Mouse (Mus musculus) liver, embryonic 16.5 days (tissue): ENCODE data around the gene Ackr2. TPM values are rescaled to one million over a fixed set of nuclear protein-coding genes. Genes with fewer than 3 reads are reported as not detected.

Experiments used
- ATAC-seq: fragments of 200-750 bp; cut with Nextera tagmentation; 2 replicates; pipeline ENCODE4 v1.8.0; 2017; ENCODE audit warnings: low read depth, mild to moderate bottlenecking, moderate number of reproducible peaks, moderate library complexity
- H3K27ac ChIP-seq: fragments of 300-500 bp; sonication (generic); 2 replicates; pipeline ENCODE4 v1.5.1; 2014; ENCODE audit warnings: mild to moderate bottlenecking, low read length
- H3K27me3 ChIP-seq: fragments of 300-500 bp; sonication (generic); 2 replicates; pipeline ENCODE4 v1.6.1; 2014; ENCODE audit warnings: low read depth, low read length, mixed read lengths; ENCODE audit not compliant: control insufficient read depth, insufficient read depth
- H3K36me3 ChIP-seq: fragments of 300-500 bp; sonication (generic); 2 replicates; pipeline ENCODE4 v1.6.1; 2014; ENCODE audit warnings: mild to moderate bottlenecking; ENCODE audit not compliant: control insufficient read depth, insufficient read depth
- H3K4me1 ChIP-seq: fragments of 300-500 bp; sonication (generic); 2 replicates; pipeline ENCODE4 v1.6.1; 2014; ENCODE audit warnings: low read depth, low read length, mixed read lengths; ENCODE audit not compliant: control insufficient read depth
- H3K4me2 ChIP-seq: fragments of 300-500 bp; sonication (generic); 2 replicates; pipeline ENCODE4 v1.6.1; 2014; ENCODE audit warnings: low read depth, low read length, mixed read lengths
- H3K4me3 ChIP-seq: fragments of 300-500 bp; sonication (generic); 2 replicates; pipeline ENCODE4 v1.5.1; 2014; ENCODE audit warnings: low read depth, mild to moderate bottlenecking, low read length
- H3K9ac ChIP-seq: fragments of 300-500 bp; sonication (generic); 2 replicates; pipeline ENCODE4 v1.6.1; 2014; ENCODE audit warnings: low read depth, low read length
- H3K9me3 ChIP-seq: fragments of 300-500 bp; sonication (generic); replicated peaks from 2 replicates; pipeline ENCODE4 v1.6.1; 2016; ENCODE audit warnings: low read length; ENCODE audit not compliant: control insufficient read depth
- WGBS: fragments of 180-500 bp; shearing (Covaris S2); extraction: QIAGEN DNeasy Blood & Tissue Kit; methylation state at CpG from one replicate; pipeline ENCODE4 v1.1.7; 2014; ENCODE audit not compliant: insufficient replicate concordance; 5-methylcytosine and 5-hydroxymethylcytosine counted together
- polyA plus RNA-seq: library from polyadenylated mRNA; unstranded; fragments of >200 nt; fragmentation: Nextera tagmentation; extraction: Ambion mirVana; gene quantifications from 2 replicates; pipeline ENCODE4 v1.2.1, GENCODE M21; 2015

The Ackr2 gene
- polyA plus RNA-seq, 1 experiment from 2014 or later = 0.72 TPM

DNA sequence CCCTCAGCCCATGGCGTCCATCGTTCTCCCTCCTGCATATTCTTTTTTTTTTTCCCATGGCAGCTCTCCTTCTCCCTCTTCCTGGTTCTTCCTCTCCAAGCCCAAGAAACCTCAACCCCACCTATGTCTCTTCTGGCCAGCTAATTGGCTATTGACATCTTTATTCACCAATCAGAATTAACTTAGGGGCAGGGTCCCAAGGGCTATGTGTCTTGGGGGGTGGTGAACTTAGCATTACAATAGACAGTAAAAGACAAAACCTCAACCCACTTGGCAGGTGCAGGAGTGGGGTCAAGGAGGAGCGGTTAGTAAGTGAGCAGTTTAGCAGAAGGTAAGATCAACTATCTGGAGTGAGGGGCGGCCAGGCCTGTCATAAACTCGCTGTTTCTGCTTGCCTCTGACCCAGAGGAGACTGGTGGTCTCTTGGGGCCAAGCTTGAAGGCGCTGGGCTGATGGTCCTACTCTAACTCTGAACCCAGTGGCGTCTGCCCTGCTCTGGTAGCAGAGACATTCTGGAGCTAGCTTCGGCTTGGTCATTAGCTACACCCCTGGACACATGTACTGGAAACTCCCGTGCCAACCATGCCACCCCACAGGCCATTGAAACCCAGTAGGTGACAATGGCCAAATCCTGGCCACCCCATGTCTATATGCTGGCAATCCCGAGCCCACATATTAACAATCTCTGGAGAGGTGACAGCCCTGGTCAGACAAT is 9.4 kb downstream of the Ackr2 start:
- ATAC-seq = no peak
- H3K27ac ChIP-seq = no peak overlapping the region
- WGBS = 67% methylated on average over 10 of the region's 10 CpGs
- H3K4me3 ChIP-seq = no peak overlapping the region
- H3K9me3 ChIP-seq = no peaks in the 10 kb centered on the region
- no peaks in the 10 kb centered on the region for H3K36me3 ChIP-seq
- no peaks in the 10 kb centered on the region for H3K27me3 ChIP-seq
- H3K4me2 ChIP-seq = no peak overlapping the region
- H3K4me1 ChIP-seq = peaks cover 4% of the 10 kb centered on the region
- no peak overlapping the region for H3K9ac ChIP-seq

DNA sequence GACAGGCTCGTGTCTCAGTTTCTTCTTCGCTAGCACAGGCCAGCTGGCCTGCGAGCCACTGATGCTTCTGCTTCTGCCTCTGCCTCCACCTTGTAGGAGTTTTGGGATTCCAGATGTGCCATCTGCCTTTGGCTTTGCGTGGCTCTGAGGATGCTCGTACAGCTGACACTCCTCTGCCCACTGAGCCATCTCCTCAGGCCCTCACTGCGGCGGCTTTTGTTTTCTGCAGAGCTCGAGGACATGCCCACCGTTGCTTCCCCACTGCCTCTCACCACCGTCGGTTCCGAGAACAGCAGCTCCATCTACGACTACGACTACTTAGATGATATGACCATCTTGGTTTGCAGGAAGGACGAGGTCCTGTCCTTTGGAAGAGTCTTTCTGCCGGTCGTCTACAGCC is 10.2 kb downstream of the Ackr2 start:
- Histone ChIP-seq H3K4me2 (no peak overlapping the region), H3K36me3 (no peaks in the 10 kb centered on the region), H3K27me3 (no peaks in the 10 kb centered on the region), H3K9me3 (no peaks in the 10 kb centered on the region), H3K9ac (no peak overlapping the region), H3K4me1 (peaks cover 4% of the 10 kb centered on the region), H3K4me3 (no peak overlapping the region), H3K27ac (no peak overlapping the region)
- no peak for ATAC-seq
- 77% methylated on average over 17 of the region's 17 CpGs for WGBS

DNA sequence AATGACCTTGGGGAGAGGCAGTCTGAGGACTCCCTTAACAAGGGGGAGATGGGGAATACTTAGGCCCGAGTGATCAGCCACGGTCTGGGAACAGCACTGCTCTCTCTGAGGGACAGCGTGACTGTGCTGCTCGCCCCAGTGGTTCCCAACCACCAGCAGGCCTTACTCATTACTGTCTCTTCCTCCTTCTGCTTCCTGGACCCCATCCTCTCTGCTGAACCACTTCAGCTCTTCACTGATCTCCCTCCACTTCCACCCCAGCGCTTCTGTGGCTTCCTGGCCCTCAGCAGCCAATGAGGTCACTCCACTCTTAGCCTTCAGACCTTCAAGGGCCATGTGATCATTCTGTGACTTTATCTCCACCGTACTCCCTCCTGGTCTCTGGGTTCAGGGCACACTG is 11.5 kb downstream of the Ackr2 start:
- no peak overlapping the region for H3K9ac ChIP-seq
- no peaks in the 10 kb centered on the region for H3K36me3 ChIP-seq
- no peak overlapping the region for H3K4me2 ChIP-seq
- H3K4me1 ChIP-seq = no peaks in the 10 kb centered on the region; the same call in 1 of the 2 replicates
- no peaks in the 10 kb centered on the region for H3K9me3 ChIP-seq
- 19% methylated on average over 6 of the region's 6 CpGs for WGBS
- ATAC-seq = 0 out of 2 replicates have a peak, but pooled peaks have one; percentile 10
- no peak overlapping the region for H3K4me3 ChIP-seq
- no peaks in the 10 kb centered on the region for H3K27me3 ChIP-seq
- no peak overlapping the region for H3K27ac ChIP-seq

DNA sequence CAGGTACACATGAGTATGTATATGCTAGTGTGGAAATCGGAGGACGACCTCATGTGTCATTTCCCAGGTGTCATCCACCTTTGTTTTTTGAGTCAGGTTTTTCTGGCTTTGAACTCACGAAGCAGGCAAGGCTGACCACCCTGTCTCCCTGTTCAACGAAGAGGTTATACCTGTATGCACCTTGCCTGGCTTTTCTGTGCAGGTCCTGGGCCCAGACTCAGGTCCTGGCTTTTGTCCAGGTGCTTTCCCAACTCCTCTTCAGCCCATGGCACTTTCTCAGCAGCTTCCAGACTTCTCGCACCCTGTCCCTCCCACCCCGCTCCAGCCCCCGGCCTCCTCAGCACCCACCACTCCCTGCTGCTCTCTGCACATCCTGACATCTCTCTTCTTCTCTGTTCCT is 13.0 kb downstream of the Ackr2 start:
- no peak overlapping the region for H3K4me2 ChIP-seq
- no peaks in the 10 kb centered on the region for H3K9me3 ChIP-seq
- H3K27me3 ChIP-seq = no peaks in the 10 kb centered on the region
- WGBS = 69% methylated on average over 7 of the region's 7 CpGs
- no peak for ATAC-seq
- H3K4me1 ChIP-seq = no peaks in the 10 kb centered on the region; the same call in 1 of the 2 replicates
- H3K4me3 ChIP-seq = no peak overlapping the region
- no peak overlapping the region for H3K9ac ChIP-seq
- H3K36me3 ChIP-seq = no peaks in the 10 kb centered on the region
- H3K27ac ChIP-seq = no peak overlapping the region

DNA sequence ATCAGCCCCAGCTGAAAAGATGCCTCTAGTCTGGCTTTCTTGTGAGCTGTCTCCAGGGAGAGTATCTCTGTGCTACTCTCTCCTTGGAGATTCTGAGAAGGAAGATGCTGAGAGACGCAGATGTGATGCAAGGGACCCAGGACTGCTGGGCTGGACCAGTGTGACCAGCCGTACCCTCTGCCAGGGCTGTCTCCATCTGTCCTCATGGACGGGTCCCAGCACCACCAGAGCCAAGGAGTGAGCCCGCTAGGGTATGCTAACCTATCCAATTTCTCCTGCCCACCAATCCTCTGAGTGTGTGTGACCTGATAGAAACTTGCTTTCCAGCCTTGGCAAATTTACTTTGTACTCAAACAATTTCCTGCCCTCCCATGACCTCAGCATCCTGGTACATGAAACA is 14.6 kb downstream of the Ackr2 start:
- H3K9me3 ChIP-seq = no peaks in the 10 kb centered on the region
- no peak overlapping the region for H3K9ac ChIP-seq
- H3K4me3 ChIP-seq = no peak overlapping the region
- H3K36me3 ChIP-seq = no peaks in the 10 kb centered on the region
- H3K27ac ChIP-seq = no peak overlapping the region
- H3K4me2 ChIP-seq = no peak overlapping the region
- no peaks in the 10 kb centered on the region; the same call in 1 of the 2 replicates for H3K4me1 ChIP-seq
- ATAC-seq = no peak
- no peaks in the 10 kb centered on the region for H3K27me3 ChIP-seq
- WGBS = 66% methylated on average over 4 of the region's 4 CpGs

DNA sequence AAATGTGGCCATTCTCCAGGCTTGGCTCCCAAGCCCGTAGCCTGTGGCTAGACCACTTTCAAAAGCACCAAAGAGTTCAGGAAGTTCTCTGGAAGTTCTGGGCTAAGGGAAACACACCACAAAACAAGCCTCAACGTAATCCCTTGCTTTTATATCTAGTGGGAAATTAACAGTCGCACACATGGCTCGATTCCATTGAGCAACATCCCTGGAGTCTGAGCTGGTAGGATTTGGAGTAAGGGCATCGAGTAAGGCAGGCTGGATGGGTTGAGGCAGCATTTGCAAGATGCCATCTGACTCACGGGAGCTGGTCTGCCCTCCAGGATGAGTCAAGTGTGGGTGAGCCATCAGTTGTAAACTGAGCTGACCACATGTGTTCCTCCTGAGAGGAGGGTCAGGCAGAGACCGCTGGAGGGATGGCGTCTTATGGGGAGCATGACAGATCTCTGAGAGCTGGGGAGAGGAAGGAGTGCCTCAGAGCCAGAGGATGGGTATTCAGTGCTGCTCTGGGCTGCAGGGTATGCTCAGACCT is 16.1 kb downstream of the Ackr2 start:
- Histone ChIP-seq H3K4me3 (no peak overlapping the region), H3K36me3 (no peaks in the 10 kb centered on the region), H3K4me2 (no peak overlapping the region), H3K4me1 (no peaks in the 10 kb centered on the region; the same call in 1 of the 2 replicates), H3K27ac (no peak overlapping the region), H3K9ac (no peak overlapping the region), H3K9me3 (no peaks in the 10 kb centered on the region), H3K27me3 (no peaks in the 10 kb centered on the region)
- no peak for ATAC-seq
- whole genome bisulfite sequencing = 61% methylated on average over 8 of the region's 8 CpGs

DNA sequence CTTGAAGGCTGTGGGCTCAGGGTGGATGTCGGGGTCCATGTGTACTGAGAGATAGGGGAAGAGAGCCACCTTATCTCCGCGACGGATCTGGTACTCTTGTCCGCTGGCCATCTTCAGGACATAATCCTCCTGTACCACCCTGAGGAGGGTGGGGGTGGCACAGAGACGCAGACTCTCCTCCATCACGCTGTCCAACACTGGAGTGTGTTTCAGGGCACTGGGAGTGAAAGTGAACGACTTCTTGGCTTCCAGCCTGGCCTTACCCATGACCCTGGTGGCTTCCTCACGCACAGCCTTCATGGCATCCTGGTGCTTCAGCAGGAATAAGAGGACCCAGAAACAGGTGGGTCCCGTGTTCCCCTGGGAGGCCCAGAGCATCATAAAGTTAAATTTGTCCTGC is 16.9 kb downstream of the Ackr2 start:
- Histone ChIP-seq H3K27me3 (no peaks in the 10 kb centered on the region), H3K36me3 (no peaks in the 10 kb centered on the region), H3K27ac (no peak overlapping the region), H3K4me1 (no peaks in the 10 kb centered on the region; the same call in 1 of the 2 replicates), H3K4me2 (no peak overlapping the region), H3K4me3 (no peak overlapping the region), H3K9me3 (no peaks in the 10 kb centered on the region), H3K9ac (no peak overlapping the region)
- no peak for ATAC-seq
- WGBS = 61% methylated on average over 10 of the region's 10 CpGs

DNA sequence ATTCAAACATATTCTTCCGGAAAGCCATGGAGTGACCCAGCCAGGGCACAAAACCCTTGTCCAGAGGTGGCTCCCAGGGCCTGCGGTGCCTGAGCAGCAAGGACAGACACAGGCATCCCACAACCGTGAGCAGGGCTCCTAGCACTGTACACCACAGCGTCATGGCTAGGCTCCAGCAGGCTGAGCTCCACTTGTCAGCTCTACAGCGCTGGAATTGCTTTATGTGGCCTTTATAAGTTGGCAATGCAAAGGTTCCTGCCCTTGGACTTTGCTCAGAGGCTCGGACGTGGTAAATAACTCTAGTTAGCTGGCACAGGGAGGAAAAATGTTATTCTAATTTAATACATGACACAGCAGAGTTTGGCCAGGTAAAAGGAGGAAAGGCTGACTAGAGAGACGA is 17.9 kb downstream of the Ackr2 start, which contains the start of gene Cyp8b1:
Gene Cyp8b1, minus strand, starts transcription at position 204 of the 400 bp plus-strand sequence.
- Histone ChIP-seq H3K4me1 (no peaks in the 10 kb centered on the region; the same call in 1 of the 2 replicates), H3K9me3 (no peaks in the 10 kb centered on the region), H3K27ac (0 out of 2 replicates have a peak within 1 kb of the TSS, but pooled peaks have one; percentile 27), H3K9ac (no peak within 1 kb of the TSS), H3K27me3 (no peaks in the 10 kb centered on the region), H3K4me3 (no peak within 1 kb of the TSS), H3K4me2 (no peak within 1 kb of the TSS), H3K36me3 (no peaks in the 10 kb centered on the region)
- ATAC-seq = peak; percentile 71
- 60% methylated on average over 8 of the region's 8 CpGs for WGBS

DNA sequence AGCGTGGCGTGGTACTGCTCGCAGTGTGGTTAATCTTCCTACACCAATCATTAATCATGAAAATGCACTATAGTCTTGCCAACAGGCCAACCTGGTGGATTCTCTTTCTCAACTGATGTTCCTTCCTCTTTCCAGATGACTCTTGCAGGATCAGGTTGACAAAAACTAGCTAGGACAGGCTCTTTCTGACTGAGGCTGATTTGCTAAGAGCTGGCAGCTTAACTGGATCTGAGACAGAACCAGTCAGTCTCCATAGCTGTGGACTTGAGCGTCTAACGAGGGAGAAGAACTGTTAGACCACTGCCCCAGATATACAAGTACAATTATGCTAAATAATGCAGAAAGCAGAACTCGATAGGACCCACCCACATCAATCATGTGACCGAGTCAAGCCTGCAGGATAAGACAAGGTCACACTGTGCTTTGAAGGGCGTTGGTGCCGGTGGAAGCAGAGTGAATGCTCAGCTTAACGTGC is 20.9 kb downstream of the Ackr2 start:
- Histone ChIP-seq H3K4me2 (no peak overlapping the region), H3K27ac (no peak overlapping the region), H3K36me3 (no peaks in the 10 kb centered on the region), H3K9me3 (no peaks in the 10 kb centered on the region), H3K4me1 (no peaks in the 10 kb centered on the region; the same call in 1 of the 2 replicates), H3K9ac (no peak overlapping the region), H3K27me3 (no peaks in the 10 kb centered on the region), H3K4me3 (no peak overlapping the region)
- ATAC-seq = no peak
- WGBS = 36% methylated on average over 10 of the region's 10 CpGs
